In the genomic region with DNA sequence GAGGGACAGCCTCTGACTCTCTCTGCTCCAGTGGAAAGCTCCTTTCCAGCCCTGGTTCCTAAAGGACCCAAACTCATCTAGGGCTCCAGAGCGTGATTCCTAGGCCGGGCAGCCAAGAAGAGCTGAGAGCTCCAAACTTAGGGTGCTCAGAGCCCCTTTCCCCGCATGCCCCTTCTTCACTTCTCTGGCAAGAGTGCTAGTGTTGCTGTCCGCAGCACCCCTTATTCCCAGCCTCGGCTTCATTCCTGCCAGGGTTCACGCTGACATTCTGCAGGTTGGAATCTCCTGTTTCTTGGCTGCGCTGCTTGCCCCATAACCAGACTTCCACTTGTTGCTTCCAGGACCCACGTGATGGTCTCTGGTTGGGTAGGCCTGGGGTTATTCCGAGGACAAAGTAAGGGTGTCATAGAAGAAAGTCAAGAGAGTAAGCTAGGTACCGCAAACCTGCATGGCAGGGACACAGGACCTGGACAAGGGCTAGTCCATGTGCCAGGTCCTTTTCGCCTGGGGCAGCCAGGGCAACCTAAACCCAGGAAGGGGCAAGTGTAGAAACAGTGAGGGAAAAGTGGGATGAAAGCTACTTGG, we compare ENCODE assay signal across 8 mouse cellular contexts. TPM values are rescaled to one million over a fixed set of nuclear protein-coding genes. Genes with fewer than 3 reads are reported as not detected.
DNase-seq lines count a peak whose midpoint lies in the region; ATAC-seq lines count a peak whose summit lies in the region.

No protein-coding gene starts in this region.

- peaks cover 65% of the 10 kb centered on the region for H3K27me3 ChIP-seq in hindbrain, embryonic 14.5 days (ENCODE audit: control insufficient read depth, insufficient read depth, low read length)
- peaks cover 42% of the 10 kb centered on the region for H3K27me3 ChIP-seq in midbrain, embryonic 11.5 days (ENCODE audit: control insufficient read depth, insufficient read depth, low read length)

- peak overlapping the region; percentile 63 for H3K4me3 ChIP-seq in brown adipose tissue, adult 24 weeks (ENCODE audit: insufficient read depth, low read depth, low read length)
- peak overlapping the region; percentile 37 for H3K4me3 ChIP-seq in hindbrain, embryonic 14.5 days (replicated peaks; ENCODE audit: low read length)
- peak overlapping the region; percentile 40 for H3K4me3 ChIP-seq in midbrain, embryonic 11.5 days (ENCODE audit: low read depth, low read length)

- peak overlapping the region; percentile 60 for H3K4me2 ChIP-seq in hindbrain, embryonic 14.5 days (replicated peaks)
- H3K4me2 ChIP-seq in midbrain, embryonic 11.5 days = peak overlapping the region; percentile 69

- peak; percentile 8 for DNase-seq in kidney, adult 18-20 months
- DNase-seq in kidney, postnatal 14 days = no peak
- DNase-seq in hindbrain, embryonic 14.5 days (ENCODE audit: low spot score) = no peak
- DNase-seq in midbrain, embryonic 11.5 days (ENCODE audit: low spot score, missing footprints) = peak; percentile 93
- no peak for DNase-seq in gastrocnemius, postnatal 14 days
- DNase-seq in gastrocnemius, adult 18-20 months (ENCODE audit: low spot score) = no peak
- DNase-seq in layer of hippocampus, postnatal 36 days = no peak

- WGBS in hindbrain, embryonic 14.5 days = 6% methylated on average over 11 of the region's 11 CpGs
- 6% methylated on average over 11 of the region's 11 CpGs for WGBS in midbrain, embryonic 11.5 days

- no peaks in the 10 kb centered on the region for H3K36me3 ChIP-seq in hindbrain, embryonic 14.5 days (replicated peaks; ENCODE audit: control insufficient read depth, insufficient read depth)
- H3K36me3 ChIP-seq in midbrain, embryonic 11.5 days (ENCODE audit: control insufficient read depth, insufficient read depth, low read length) = no peaks in the 10 kb centered on the region

- intact Hi-C loops in gastrocnemius, postnatal 14 days (cut with DNase I; ENCODE audit: low total_unique reads) = no loop called here

- peaks cover 2% of the 10 kb centered on the region; the same call in 1 of the 2 replicates for H3K4me1 ChIP-seq in brown adipose tissue, adult 24 weeks (ENCODE audit: control insufficient read depth, insufficient read depth, insufficient read length, low read length)
- H3K4me1 ChIP-seq in hindbrain, embryonic 14.5 days (replicated peaks; ENCODE audit: control insufficient read depth, insufficient read depth, low read length) = peaks cover 20% of the 10 kb centered on the region
- H3K4me1 ChIP-seq in midbrain, embryonic 11.5 days (ENCODE audit: control insufficient read depth, insufficient read depth, low read length) = peaks cover 5% of the 10 kb centered on the region; the same call in 1 of the 2 replicates

- no peak overlapping the region for H3K9ac ChIP-seq in hindbrain, embryonic 14.5 days
- no peak overlapping the region; the same call in 1 of the 2 replicates for H3K9ac ChIP-seq in midbrain, embryonic 11.5 days (ENCODE audit: low read length)

- ATAC-seq in hindbrain, embryonic 14.5 days (ENCODE audit: low FRiP score) = peak; percentile 12; the same call in 1 of the 2 replicates
- ATAC-seq in midbrain, embryonic 11.5 days (ENCODE audit: low FRiP score) = peak; percentile 14; the same call in 1 of the 2 replicates

- H3K27ac ChIP-seq in brown adipose tissue, adult 24 weeks (replicated peaks; ENCODE audit: low read depth, low read length) = no peak overlapping the region
- H3K27ac ChIP-seq in hindbrain, embryonic 14.5 days = no peak overlapping the region
- H3K27ac ChIP-seq in midbrain, embryonic 11.5 days (ENCODE audit: low read depth, low read length) = no peak overlapping the region

- H3K9me3 ChIP-seq in hindbrain, embryonic 14.5 days (ENCODE audit: control insufficient read depth, low read length) = no peaks in the 10 kb centered on the region
- H3K9me3 ChIP-seq in midbrain, embryonic 11.5 days (ENCODE audit: control insufficient read depth, low read length) = no peaks in the 10 kb centered on the region

RNA-seq across cellular contexts. Expression of gene Irf4, which starts 0.6 kb away (rescaled TPM):
- 2.7 and 8.0 TPM in 2 replicates for polyA plus RNA-seq in brown adipose tissue, adult 24 weeks (2012; ENCODE audit: insufficient read depth, insufficient read length, missing spikeins)
- 0.08 and 0.25 TPM in 2 replicates for polyA plus RNA-seq in hindbrain, embryonic 14.5 days (2014; fragmentation: Nextera tagmentation; extraction: Ambion mirVana)
- polyA plus RNA-seq in midbrain, embryonic 11.5 days (2014; fragmentation: Nextera tagmentation; extraction: Ambion mirVana) = 0.03 and 0.04 TPM in 2 replicates
- 1 to 10 TPM in 1 of 2 experiments, under 1 TPM in 1; 0.78 to 1.2 TPM for total RNA-seq in gastrocnemius, postnatal 14 days (2021)
- 1 to 10 TPM in 1 of 2 experiments, under 1 TPM in 1; 0.52 to 1.6 TPM for total RNA-seq in gastrocnemius, adult 18-20 months (2021)
- under 1 TPM; 0.12 to 0.48 TPM for total RNA-seq in layer of hippocampus, postnatal 36 days (2021)

Comparison
In these comparisons a context has a peak if more than half of its experiments do, and no peak if none do; other contexts are left out.
1. DNase-seq: peak in kidney, adult 18-20 months (single experiment) and midbrain, embryonic 11.5 days (single experiment); none in kidney, postnatal 14 days (single experiment), hindbrain, embryonic 14.5 days (single experiment), gastrocnemius, postnatal 14 days (single experiment), gastrocnemius, adult 18-20 months (single experiment) and layer of hippocampus, postnatal 36 days (0 of 2).
2. Peak in every context shown above with its lines, with median percentiles within 50 percentile points of each other: H3K4me3 ChIP-seq.